Mouse (Mus musculus): Measurements from ENCODE around the gene Rbfox2.

The Rbfox2 gene

DNA sequence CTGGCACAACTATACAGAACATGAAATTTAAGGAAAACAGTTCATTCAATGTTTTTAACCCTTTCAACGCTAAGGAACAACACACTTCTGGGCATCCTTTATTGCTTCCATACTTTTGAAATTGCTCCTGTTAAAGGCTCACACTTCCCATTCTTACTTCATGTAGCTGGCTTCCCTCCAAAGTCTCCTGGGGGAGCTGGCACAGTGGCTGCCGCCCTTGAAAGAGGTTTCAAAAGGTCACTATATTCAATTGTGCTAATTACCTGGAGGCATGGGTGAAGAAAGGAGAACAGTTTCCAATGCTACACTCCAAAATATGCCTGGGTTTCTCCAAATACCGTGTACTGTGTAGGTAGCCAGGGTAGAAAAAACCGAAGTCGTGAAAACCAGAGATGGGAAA, 124.0 kb downstream of the Rbfox2 start:
- DNase-seq = no peak

DNA sequence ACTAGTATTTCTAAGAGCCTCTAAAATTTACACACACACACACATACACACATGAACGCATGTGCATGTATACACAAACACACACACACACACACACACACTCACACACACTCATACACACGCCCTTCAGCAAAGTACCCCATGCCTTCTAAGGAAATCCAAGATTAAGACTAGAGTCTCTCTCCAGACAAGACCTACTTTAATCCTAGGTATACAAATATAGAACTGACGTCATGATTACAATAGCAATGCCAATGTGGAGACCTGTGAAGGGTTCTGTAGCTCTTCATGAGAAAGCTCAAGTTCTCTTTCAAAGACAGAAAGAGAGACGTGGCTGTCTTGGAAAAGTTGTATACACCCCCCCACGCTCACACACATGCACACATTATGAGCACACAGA, 132.8 kb downstream of the Rbfox2 start:
- DNase-seq = no peak

DNA sequence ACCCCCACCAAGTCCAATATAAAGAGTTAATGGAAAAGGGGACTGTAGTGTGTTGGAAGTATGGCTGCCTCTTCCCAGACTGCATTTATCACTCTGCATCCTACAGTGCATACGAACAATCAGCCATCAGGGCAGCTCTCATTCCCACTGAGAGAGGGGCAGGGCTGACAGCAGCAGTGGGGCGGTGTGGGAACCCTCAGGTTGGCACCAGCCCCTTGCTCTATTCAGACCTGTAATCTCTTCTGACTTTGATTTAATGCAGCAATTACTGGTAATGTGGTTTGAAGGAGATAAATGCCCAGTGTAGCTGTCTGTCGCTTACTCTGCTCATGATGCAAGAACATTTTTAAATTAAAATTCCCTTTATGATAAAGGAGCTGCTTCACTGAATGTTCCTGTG, 134.4 kb downstream of the Rbfox2 start:
- no peak for DNase-seq

DNA sequence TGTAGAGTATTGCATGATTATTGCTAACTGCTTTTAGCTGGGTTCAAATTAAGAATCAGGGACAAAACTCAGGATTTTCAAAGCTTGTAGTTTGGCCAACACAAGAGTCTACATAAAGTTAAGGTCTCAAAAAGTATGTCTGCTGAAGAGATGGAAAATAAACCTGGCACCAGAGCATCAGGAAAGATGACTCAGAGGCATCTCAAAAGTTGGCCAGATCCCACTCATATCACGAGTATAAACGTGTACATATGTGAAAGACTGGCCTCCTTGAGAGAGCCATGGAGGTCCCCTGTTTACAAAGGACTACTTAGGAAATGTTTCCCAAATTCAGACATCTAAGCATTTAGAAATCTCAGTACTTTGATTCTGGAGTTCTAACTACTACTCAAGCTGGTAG, 138.0 kb downstream of the Rbfox2 start:
- DNase-seq = no peak

DNA sequence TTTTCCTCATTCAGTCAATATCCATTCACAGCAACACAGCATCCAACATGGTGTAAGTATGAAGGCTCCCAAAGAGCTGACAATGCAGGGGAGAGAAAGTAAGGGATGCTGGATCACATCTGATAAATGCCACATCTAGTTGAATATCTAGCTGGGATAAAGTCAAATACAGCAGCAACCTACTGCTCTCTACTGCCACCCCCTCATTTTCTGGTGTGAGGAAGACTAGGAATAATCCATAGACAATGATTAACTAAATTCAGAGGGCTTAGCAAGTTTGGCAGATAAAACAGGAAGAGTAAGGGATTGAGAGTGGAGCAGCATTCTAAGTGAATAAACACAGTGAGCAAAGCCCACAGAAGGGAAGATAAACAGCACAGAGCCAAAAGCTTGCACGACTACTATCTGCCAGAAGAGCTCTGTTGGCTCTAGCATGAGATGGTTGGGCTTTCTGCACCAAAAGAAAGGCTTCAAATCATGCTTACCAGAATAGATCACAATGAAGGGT, 140.5 kb downstream of the Rbfox2 start:
- DNase-seq = no peak

DNA sequence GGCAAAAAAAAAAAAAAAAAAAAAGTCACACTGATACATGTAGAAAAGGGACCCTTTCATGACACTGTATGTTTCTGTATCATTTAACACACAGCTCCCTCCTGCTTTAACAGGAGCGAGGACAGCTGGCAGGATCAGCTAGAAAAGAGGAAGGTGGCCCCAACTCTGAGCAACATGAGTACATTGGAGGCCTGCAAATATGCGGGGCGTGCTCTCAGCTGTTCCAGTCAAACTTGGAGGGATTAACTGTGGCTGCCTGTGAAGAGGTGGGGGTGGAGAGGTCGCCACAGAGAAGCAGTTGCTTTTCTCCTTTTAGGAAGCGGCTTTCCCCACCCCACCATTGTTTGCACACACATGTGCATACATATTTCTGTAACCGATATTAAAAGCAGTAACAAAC, 143.5 kb downstream of the Rbfox2 start:
- peak; percentile 89 for DNase-seq

DNA sequence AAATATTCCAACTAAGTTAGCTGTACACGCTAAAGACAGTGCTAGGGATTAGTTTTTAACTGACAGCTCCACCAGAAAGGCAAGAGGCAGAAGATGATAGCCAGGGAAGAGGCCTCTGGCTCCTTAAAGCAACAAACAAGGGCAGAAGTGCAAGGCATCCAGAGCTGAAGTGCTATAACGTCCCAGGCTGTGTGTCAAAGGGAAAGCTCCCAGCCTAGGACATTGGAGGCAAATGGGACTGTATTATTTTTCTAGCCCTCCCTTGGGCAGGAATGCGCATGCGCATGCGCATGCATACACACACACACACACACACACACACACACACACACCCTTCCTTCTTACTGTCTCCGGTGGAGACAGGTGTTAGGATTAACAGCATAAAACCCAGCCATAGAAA, 143.9 kb downstream of the Rbfox2 start:
- peak; percentile 55 for DNase-seq

DNA sequence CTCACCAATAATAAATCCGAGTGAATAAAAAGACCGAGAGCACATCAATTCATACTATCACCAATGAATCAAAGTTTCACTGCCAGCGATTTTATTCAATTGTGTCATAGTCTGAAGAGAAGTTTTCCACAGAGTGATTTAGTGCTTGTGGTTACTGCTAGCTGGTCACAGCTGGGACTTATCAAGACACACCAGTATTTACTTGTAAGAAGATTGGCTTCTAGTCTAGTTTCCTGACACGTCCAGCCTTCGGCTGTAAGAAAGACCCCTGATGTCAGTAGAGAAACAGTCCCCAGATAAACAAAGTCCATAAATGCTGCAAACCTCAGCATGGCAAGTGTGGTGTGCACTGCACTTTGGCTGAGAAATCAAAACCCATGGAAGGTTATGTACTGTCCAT, 145.4 kb downstream of the Rbfox2 start:
- DNase-seq = peak; percentile 90

DNA sequence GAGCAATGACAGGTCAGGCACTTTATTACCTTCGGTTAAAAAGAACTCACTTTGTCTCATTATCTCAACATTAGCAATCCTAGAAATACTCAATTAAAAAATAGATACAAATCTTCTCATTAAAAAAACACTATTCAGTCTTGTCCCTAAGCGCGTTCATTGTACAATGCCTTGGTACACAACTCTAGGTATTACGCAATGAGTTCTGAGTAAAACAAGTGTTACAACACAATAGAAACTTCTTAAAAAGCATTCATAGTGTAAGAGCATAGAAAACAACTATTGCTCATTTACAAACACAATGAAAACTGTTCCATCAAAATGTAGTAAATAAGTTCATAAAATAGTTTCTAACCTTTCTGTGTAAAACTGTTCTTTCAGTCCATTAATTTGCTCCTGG, 146.0 kb downstream of the Rbfox2 start:
- DNase-seq = no peak

DNA sequence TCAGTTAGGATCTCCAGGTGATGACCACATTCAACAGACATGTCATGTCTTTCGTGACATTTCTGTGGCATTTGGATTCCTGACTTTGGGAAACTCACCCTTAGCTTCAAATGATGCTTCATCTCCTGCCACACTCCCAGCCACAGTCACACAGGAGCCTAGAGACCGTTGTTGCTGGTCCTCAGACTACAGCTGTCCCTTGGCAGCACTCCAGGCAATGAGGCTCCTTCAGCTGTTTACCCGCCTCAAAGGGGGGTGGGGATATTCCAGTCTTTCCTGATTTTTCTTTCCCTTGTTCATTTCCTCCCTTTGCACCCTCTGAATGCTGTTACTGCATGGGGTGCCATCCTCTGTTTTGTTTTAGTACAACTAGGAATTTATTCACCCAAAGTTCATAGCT, 150.3 kb downstream of the Rbfox2 start:
- peak; percentile 98 for DNase-seq

DNA sequence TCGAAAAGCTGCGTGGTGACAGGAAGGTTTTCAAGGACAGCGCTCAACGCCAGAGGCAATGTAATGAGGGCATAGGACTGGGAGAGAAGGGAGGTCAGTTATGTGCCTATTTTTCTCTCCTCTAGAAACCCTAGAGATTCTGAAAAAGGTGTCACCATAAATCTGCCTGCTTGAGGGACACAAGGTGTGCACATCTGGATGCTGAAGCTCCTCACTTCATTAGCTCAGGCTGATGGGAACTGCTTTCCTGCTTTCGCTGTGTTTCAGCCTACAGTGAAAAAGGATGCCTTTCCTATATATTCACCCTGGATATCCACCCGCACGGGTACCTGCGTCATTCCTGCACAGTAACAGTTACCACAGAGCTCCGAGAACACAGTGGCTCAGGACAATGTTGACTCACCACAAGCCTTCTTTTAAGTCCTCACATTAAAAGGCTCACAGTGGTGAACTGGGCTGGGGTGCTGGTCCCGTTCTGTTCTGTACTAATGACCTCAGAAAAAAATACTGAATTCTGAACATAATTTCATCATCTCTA, 152.5 kb downstream of the Rbfox2 start:
- DNase-seq = no peak

DNA sequence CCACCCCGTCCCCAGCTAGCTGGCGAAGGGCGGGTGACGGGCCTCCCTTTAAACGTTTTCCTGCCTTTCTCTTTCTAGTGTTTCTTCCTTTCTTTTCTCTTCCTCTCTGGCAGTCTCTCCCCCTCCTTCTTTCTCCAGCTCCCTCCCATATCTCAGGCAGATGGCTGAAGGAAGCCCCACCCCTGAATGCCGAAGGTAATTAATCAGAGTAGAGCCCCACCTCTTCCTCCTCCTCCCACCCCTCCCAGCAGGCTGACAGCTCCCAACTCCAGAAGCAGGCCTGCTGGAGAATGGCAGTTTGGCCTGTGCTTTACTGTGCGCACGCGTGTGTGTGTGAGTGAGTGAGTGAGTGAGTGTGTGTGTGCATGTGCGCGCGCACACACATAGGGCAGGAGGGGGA, 153.2 kb downstream of the Rbfox2 start:
- peak; percentile 99 for DNase-seq

DNA sequence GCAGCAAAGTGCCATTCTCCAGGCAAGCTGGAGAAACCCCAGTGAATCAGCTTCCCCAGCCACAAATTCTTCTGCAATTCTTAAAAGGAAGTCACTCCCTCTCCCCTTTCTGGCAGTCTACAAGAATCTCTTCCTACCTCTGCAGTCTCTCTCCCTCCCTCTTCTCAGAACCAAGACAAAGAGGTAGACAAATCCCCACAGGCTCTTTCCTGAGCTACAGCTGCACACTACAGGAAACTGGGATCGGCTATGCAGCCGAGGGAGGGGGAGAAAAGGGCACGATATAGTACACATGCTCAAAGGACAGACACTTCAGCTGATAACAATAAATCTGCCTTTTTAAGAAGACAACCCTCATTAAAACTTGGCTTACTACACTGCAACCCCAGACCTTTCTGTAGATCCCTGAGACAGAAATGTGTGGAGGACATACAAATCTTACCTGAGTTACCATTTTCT, 153.7 kb downstream of the Rbfox2 start:
- peak; percentile 93 for DNase-seq

DNA sequence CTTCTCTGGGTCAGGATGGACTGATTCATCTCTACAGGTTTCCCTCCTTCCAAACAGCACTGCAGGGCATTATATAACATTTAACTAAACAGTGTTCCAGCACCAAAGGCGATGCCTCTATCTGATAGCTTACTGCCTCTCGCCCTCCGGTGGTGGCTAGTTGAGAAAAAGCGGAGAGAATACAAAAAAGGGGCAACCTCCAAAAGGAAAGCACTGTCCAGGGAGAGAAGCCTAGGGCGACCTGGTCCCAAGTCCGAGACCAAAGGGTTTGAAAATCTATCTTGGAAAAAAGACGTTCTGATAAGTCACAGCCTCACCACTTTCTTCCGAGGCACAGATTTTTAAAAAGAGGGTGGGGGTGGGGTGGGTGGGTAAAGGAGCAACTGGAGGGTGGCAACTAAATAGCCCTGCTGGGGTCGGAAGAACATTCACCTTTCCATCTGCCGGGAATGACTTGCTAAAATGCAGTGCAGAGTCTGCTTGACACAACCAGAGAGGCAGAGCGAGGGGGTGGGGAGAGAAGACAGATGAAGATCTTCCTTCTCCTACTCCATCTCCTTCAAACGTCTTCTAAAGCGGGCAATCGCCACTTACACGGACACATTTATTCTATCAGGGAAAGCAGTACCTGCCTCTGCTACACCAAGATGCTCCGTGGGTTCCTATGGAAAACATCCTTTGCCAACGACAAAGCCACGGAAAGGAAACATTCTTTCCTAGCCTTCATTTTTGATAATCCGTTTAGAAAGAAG, 154.3 kb downstream of the Rbfox2 start:
- DNase-seq = peak; percentile 91

DNA sequence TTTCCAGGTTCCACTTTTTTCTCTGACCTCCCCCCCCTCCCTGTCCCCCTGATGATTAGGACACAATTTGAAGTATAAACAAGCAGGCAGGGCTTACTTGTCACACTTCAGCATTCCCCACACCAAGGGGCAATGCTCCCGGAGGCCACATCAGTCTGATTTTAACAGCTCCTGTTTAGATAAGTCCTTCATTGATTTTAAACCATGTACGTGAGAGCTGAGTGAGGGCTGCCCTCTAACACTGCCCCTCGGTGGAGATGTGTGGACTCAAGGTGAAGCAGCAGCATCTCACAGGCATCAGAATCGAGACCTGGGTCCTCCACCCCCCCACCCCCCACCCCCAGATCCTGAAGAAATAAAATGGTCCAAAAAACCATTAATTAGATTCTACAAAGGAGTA, 155.0 kb downstream of the Rbfox2 start:
- no peak for DNase-seq

DNA sequence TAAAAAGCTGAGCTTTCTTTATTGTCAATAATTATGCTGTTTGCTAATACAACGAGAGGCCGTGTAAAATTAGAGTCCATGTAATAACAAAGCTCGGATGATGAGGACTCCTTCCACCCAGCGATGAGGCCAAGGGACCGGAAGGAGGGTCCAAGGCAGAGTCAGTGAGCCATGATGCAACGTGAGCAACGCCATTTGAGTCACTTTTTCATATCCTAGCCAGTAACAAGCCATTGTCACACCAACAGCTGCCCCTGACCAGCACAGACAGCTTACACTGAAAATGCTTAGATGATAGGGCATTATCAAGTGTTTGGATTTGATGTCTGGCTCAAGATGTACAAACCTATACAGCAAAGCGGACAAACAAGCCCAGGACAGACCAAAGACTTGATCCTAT, 155.6 kb downstream of the Rbfox2 start:
- no peak for DNase-seq

DNA sequence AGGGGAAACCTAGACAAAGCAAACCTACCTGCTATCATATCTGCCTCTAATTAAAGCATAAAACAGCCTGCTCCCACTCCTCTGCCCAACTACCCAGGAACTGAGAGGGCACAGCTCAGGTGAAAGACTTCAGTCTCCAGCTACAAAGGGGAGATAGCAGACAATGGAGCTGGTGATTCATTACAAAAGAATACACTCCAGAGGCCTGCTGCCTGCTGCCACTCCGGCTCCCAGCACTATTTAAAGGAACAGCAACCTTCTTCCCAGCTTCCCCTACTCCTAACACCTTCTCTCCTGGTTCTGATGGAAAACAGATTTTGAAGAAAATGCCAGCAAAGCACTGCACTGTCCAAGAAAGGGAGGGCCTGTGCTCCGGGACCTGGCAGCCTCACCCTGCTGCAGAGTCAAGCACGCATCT, 156.4 kb downstream of the Rbfox2 start:
- DNase-seq = peak; percentile 94

DNA sequence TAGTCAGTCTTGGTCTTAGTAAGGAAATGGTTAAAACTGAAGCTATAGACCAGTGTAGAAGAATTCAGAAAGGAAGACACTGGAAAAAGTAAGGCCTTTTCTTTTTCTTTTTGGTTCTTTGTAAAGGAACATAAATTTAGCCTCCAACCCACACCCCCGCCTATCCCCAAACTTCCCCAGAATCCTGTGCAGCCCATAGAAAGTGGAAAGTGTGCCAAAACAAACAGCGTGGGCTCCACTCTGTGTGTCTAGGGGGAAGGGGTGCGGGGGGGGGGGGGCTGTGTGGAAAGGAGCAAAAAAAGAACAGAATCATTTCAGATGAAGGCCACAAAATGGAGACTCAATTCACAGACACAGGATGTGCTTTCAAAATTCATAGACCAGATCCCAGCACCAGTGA, 156.8 kb downstream of the Rbfox2 start:
- DNase-seq = no peak

DNA sequence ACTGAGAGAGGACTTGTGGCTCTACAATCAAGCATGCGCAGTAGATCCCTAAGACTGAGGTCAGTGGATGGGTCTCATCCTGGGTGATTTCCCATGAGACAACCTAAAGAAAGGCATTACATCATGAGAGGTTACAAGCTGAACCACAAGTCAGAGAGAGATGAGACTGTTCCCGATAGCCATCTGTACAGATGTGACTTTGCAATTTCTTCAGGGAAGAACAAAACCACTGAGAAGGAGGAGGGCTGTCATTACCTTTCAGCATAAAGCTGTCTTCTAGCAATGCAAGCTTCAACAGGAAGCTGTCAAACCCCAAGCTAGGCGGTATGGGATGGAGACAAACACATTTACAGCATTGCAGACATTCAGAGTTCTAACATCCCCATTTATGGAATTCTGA, 157.3 kb downstream of the Rbfox2 start:
- DNase-seq = no peak

DNA sequence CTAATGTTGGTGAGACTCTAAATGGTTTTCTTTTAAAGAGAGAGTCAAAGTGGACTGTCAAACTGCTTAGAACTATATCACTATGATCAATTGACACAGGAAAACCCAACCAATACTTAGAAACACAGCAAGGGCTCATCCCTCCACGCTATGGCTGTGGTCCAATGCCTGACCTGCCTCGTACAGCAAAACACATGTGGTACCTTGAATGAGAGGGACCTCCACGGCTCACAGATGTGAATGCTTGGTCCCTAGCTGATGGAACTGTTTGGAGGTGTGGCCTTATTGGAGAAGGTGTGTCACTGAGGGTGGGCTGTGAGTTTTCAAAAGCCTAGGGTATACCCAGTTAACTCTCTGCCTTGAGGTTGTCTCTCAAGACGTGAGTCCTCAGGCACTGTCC, 159.9 kb downstream of the Rbfox2 start:
- DNase-seq = no peak

DNA sequence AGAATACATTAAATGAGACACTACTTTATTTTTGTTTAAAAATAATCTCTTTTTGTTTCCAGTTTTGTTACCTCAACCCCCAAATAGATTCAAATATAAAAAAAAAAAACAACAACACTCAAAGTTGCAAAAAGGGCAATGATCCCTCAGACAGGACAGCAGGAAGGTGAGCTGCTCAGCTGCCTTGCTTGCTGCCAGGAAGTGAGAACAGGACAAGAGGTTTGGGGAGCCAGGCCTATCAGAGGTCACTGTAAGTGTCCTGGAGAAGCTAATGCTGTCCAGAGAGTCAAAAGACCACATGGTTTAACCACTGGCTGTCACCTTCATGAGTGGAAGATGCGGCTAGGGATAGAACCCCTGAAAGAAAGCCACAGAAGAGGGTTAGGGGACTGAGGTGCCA, 161.8 kb downstream of the Rbfox2 start:
- DNase-seq = peak; percentile 93

DNA sequence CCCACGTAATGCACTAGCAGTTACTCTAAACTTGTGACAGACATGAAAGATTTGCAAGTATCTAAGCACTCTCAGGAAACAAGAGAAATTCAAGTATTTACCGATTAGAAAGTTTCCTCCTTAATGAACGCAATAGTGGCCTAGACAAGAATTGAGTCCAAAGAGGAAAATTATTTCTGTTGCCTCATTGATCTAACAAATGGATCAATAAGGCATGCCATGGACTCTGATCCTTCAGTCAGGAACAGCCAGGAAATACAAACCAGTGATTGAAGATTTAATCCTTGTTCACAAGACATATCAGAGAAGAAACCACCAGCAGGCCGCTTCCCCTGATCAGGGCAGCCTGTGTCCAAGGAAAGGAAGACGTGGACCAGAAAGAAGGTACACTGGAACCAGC, 164.0 kb downstream of the Rbfox2 start:
- no peak for DNase-seq

DNA sequence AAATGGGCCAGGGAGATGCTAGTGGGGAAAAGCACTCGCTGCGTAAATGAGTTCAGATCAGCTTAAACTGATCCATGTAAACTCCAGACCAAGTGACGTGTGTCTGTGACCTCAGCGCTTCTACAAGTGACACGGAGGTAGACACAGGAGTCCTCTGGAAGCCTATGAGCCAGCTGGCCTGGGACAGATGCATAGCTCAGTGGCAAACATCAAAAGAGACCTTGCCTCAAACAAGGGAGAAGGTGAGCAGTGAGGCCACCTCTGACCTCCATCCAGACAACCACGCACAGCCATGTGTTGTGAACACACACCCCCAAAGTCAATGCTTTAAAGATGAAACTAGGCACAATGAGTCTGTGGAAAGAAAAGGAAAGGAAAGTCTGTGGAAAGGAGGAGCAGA, 164.5 kb downstream of the Rbfox2 start:
- no peak for DNase-seq

DNA sequence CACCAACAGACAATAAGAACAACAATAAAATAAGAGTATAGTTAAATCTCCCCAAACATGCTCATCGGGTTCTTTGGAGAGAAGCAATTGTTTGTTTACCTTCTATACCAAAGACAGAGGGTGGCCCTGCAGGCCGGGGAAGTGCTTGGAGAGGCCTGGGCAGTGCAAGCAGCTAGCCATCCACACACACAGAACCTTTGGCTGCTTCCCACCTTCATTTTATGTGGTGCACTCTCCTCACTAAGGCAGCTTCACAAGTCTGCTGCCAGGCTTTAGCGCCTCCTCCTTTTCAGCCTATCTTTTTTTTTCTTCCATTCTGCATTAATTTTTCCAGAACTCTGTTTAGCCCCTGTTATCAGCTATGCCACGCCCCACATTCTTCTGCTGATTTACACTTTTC, 165.1 kb downstream of the Rbfox2 start:
- no peak for DNase-seq

DNA sequence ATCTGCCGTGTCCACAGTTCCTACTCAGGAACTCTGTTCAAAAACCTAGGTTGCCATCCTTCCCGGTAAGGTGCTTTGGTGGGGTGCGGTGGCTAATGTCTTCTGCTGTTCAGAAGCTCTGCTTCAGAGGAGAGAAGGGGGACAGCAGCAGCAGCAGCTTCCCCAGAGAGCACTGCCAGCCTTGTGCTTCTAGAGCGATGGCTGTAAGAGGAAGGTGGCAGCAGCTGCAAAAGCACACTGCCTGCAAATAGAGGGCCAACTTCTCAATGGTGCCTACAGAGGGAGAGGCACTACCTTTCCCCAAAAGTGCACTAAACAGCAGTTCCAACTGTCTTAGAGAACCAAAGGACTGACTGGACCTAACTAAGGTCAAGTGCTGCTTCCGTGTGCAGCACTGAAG, 168.5 kb downstream of the Rbfox2 start:
- no peak for DNase-seq
